Mouse (Mus musculus): Measurements from ENCODE around the gene Pmf1. TPM values are rescaled to one million over a fixed set of nuclear protein-coding genes. Genes with fewer than 3 reads are reported as not detected.

The Pmf1 gene
- polyA plus RNA-seq (2012; ENCODE audit: insufficient read depth, insufficient read length, missing spikeins), result 25.1 and 30.8 TPM in 2 replicates

GRCm38 (mm10) chr3:88409741-88410644 is at the start of gene Pmf1:
Gene Pmf1, minus strand, starts transcription at chr3:88410331.
- peak within 1 kb of the TSS; percentile 76 for H3K4me3 ChIP-seq (ENCODE audit: insufficient read depth, low read depth, low read length)
- H3K4me1 ChIP-seq (ENCODE audit: control insufficient read depth, insufficient read depth, insufficient read length, low read length), result peaks cover 6% of the 10 kb centered on the region; the same call in 1 of the 2 replicates
- peak within 1 kb of the TSS; percentile 79 for H3K27ac ChIP-seq (replicated peaks; ENCODE audit: low read depth, low read length)

GRCm38 (mm10) chr3:88458778-88459219 is 48.7 kb upstream of the Pmf1 start:
- Histone ChIP-seq H3K27ac (replicated peaks; ENCODE audit: low read depth, low read length) (no peak overlapping the region), H3K4me3 (ENCODE audit: insufficient read depth, low read depth, low read length) (no peak overlapping the region), H3K4me1 (ENCODE audit: control insufficient read depth, insufficient read depth, insufficient read length, low read length) (peaks cover 12% of the 10 kb centered on the region)

- Histone ChIP-seq H3K4me1 (ENCODE audit: control insufficient read depth, insufficient read depth, insufficient read length, low read length) (peaks cover 12% of the 10 kb centered on the region), H3K27ac (replicated peaks; ENCODE audit: low read depth, low read length) (no peak overlapping the region), H3K4me3 (ENCODE audit: insufficient read depth, low read depth, low read length) (no peak overlapping the region)
Measured at GRCm38 (mm10) chr3:88456746-88457532, 46.8 kb upstream of the Pmf1 start.

GRCm38 (mm10) chr3:88456313-88456712 is 46.2 kb upstream of the Pmf1 start:
- Histone ChIP-seq H3K27ac (replicated peaks; ENCODE audit: low read depth, low read length) (no peak overlapping the region), H3K4me3 (ENCODE audit: insufficient read depth, low read depth, low read length) (no peak overlapping the region), H3K4me1 (ENCODE audit: control insufficient read depth, insufficient read depth, insufficient read length, low read length) (peaks cover 10% of the 10 kb centered on the region)

GRCm38 (mm10) chr3:88455588-88456264 is 45.6 kb upstream of the Pmf1 start:
- H3K27ac ChIP-seq (replicated peaks; ENCODE audit: low read depth, low read length), result no peak overlapping the region
- H3K4me3 ChIP-seq (ENCODE audit: insufficient read depth, low read depth, low read length), result no peak overlapping the region
- peaks cover 5% of the 10 kb centered on the region for H3K4me1 ChIP-seq (ENCODE audit: control insufficient read depth, insufficient read depth, insufficient read length, low read length)

GRCm38 (mm10) chr3:88454762-88455587 is 44.8 kb upstream of the Pmf1 start:
- H3K27ac ChIP-seq (replicated peaks; ENCODE audit: low read depth, low read length), result peak overlapping the region; percentile 46
- H3K4me1 ChIP-seq (ENCODE audit: control insufficient read depth, insufficient read depth, insufficient read length, low read length), result peaks cover 5% of the 10 kb centered on the region
- H3K4me3 ChIP-seq (ENCODE audit: insufficient read depth, low read depth, low read length), result peak overlapping the region; percentile 32; the same call in 1 of the 2 replicates

GRCm38 (mm10) chr3:88453986-88454385 is 43.9 kb upstream of the Pmf1 start:
- peak overlapping the region; percentile 46 for H3K27ac ChIP-seq (replicated peaks; ENCODE audit: low read depth, low read length)
- peaks cover 5% of the 10 kb centered on the region for H3K4me1 ChIP-seq (ENCODE audit: control insufficient read depth, insufficient read depth, insufficient read length, low read length)
- H3K4me3 ChIP-seq (ENCODE audit: insufficient read depth, low read depth, low read length), result peak overlapping the region; percentile 32

GRCm38 (mm10) chr3:88453369-88453768 is 43.2 kb upstream of the Pmf1 start:
- H3K27ac ChIP-seq (replicated peaks; ENCODE audit: low read depth, low read length), result no peak overlapping the region
- peaks cover 6% of the 10 kb centered on the region for H3K4me1 ChIP-seq (ENCODE audit: control insufficient read depth, insufficient read depth, insufficient read length, low read length)
- 0 out of 2 replicates have a peak overlapping the region, but pooled peaks have one; percentile 7 for H3K4me3 ChIP-seq (ENCODE audit: insufficient read depth, low read depth, low read length)

GRCm38 (mm10) chr3:88452716-88453115 is 42.6 kb upstream of the Pmf1 start:
- H3K4me3 ChIP-seq (ENCODE audit: insufficient read depth, low read depth, low read length), result no peak overlapping the region
- H3K4me1 ChIP-seq (ENCODE audit: control insufficient read depth, insufficient read depth, insufficient read length, low read length), result peaks cover 8% of the 10 kb centered on the region
- no peak overlapping the region for H3K27ac ChIP-seq (replicated peaks; ENCODE audit: low read depth, low read length)

- Histone ChIP-seq H3K4me1 (ENCODE audit: control insufficient read depth, insufficient read depth, insufficient read length, low read length) (peaks cover 8% of the 10 kb centered on the region), H3K27ac (replicated peaks; ENCODE audit: low read depth, low read length) (no peak overlapping the region), H3K4me3 (ENCODE audit: insufficient read depth, low read depth, low read length) (no peak overlapping the region)
Measured at GRCm38 (mm10) chr3:88452246-88452645, 42.1 kb upstream of the Pmf1 start.

- Histone ChIP-seq H3K4me1 (ENCODE audit: control insufficient read depth, insufficient read depth, insufficient read length, low read length) (peaks cover 3% of the 10 kb centered on the region; the same call in 1 of the 2 replicates), H3K27ac (replicated peaks; ENCODE audit: low read depth, low read length) (no peak overlapping the region), H3K4me3 (ENCODE audit: insufficient read depth, low read depth, low read length) (no peak overlapping the region)
Measured at GRCm38 (mm10) chr3:88450379-88451131, 40.4 kb upstream of the Pmf1 start.

GRCm38 (mm10) chr3:88449395-88450023 is 39.4 kb upstream of the Pmf1 start:
- Histone ChIP-seq H3K27ac (replicated peaks; ENCODE audit: low read depth, low read length) (no peak overlapping the region), H3K4me1 (ENCODE audit: control insufficient read depth, insufficient read depth, insufficient read length, low read length) (peaks cover 3% of the 10 kb centered on the region; the same call in 1 of the 2 replicates), H3K4me3 (ENCODE audit: insufficient read depth, low read depth, low read length) (peak overlapping the region; percentile 28)

- Histone ChIP-seq H3K27ac (replicated peaks; ENCODE audit: low read depth, low read length) (no peak overlapping the region; the same call in 1 of the 2 replicates), H3K4me1 (ENCODE audit: control insufficient read depth, insufficient read depth, insufficient read length, low read length) (peaks cover 3% of the 10 kb centered on the region; the same call in 1 of the 2 replicates), H3K4me3 (ENCODE audit: insufficient read depth, low read depth, low read length) (no peak overlapping the region)
Measured at GRCm38 (mm10) chr3:88448443-88448842, 38.3 kb upstream of the Pmf1 start.
